Mouse (Mus musculus): ENCODE measurements around the gene Ticrr.

Ticrr gene

GRCm38 (mm10) chr7:79680231-79680630 lies 20.2 kb downstream of the Ticrr start:
- DNase-seq (ENCODE audit: low spot score) = no peak

- DNase-seq (ENCODE audit: low spot score) = no peak
Measured at GRCm38 (mm10) chr7:79696495-79696894, 36.5 kb downstream of the Ticrr start.

GRCm38 (mm10) chr7:79702755-79703154 lies 42.8 kb downstream of the Ticrr start:
- no peak for DNase-seq (ENCODE audit: low spot score)

GRCm38 (mm10) chr7:79705210-79705609 lies 45.2 kb downstream of the Ticrr start:
- no peak for DNase-seq (ENCODE audit: low spot score)

GRCm38 (mm10) chr7:79710130-79710607 lies 50.2 kb downstream of the Ticrr start:
- DNase-seq (ENCODE audit: low spot score) = no peak

- no peak for DNase-seq (ENCODE audit: low spot score)
Measured at GRCm38 (mm10) chr7:79710831-79711230, 50.8 kb downstream of the Ticrr start.

GRCm38 (mm10) chr7:79715187-79715981 lies 55.4 kb downstream of the Ticrr start, which contains the start of gene Kif7:
TSS of gene Kif7 (minus strand) at chr7:79715720.
- peak; percentile 19 for DNase-seq (ENCODE audit: low spot score)

- DNase-seq (ENCODE audit: low spot score) = no peak
Measured at GRCm38 (mm10) chr7:79721386-79721977, 61.5 kb downstream of the Ticrr start.

GRCm38 (mm10) chr7:79727091-79727490 lies 67.1 kb downstream of the Ticrr start:
- DNase-seq (ENCODE audit: low spot score) = no peak

- peak; percentile 30 for DNase-seq (ENCODE audit: low spot score)
Measured at GRCm38 (mm10) chr7:79728219-79728618, 68.2 kb downstream of the Ticrr start.

GRCm38 (mm10) chr7:79729169-79729568 lies 69.2 kb downstream of the Ticrr start:
- DNase-seq (ENCODE audit: low spot score) = peak; percentile 33

GRCm38 (mm10) chr7:79729743-79730370 lies 69.9 kb downstream of the Ticrr start:
- DNase-seq (ENCODE audit: low spot score) = no peak

- DNase-seq (ENCODE audit: low spot score) = no peak
Measured at GRCm38 (mm10) chr7:79731438-79731837, 71.4 kb downstream of the Ticrr start.

GRCm38 (mm10) chr7:79732622-79733021 lies 72.6 kb downstream of the Ticrr start, which contains the start of gene Plin1:
TSS of gene Plin1 (minus strand) at chr7:79732903.
- no peak for DNase-seq (ENCODE audit: low spot score)

- DNase-seq (ENCODE audit: low spot score) = no peak
Measured at GRCm38 (mm10) chr7:79734563-79734962, 74.6 kb downstream of the Ticrr start.

- DNase-seq (ENCODE audit: low spot score) = no peak
Measured at GRCm38 (mm10) chr7:79736511-79736910, 76.5 kb downstream of the Ticrr start.

- no peak for DNase-seq (ENCODE audit: low spot score)
Measured at GRCm38 (mm10) chr7:79738913-79739312, 78.9 kb downstream of the Ticrr start.

- DNase-seq (ENCODE audit: low spot score) = no peak
Measured at GRCm38 (mm10) chr7:79740279-79740678, 80.3 kb downstream of the Ticrr start.

GRCm38 (mm10) chr7:79742277-79742658 lies 82.3 kb downstream of the Ticrr start:
- no peak for DNase-seq (ENCODE audit: low spot score)

- DNase-seq (ENCODE audit: low spot score) = peak; percentile 43
Measured at GRCm38 (mm10) chr7:79742659-79743536, 82.9 kb downstream of the Ticrr start, which contains the start of the genes Pex11a and Wdr93. TSS of gene Pex11a (minus strand) at chr7:79743131. TSS of gene Wdr93 (plus strand) at chr7:79743163.

GRCm38 (mm10) chr7:79744051-79744450 lies 84.1 kb downstream of the Ticrr start:
- no peak for DNase-seq (ENCODE audit: low spot score)

GRCm38 (mm10) chr7:79744585-79744984 lies 84.6 kb downstream of the Ticrr start:
- DNase-seq (ENCODE audit: low spot score) = no peak
